Mouse (Mus musculus): Measurements from ENCODE around the gene Asic3. TPM values are rescaled to one million over a fixed set of nuclear protein-coding genes. Genes with fewer than 3 reads are reported as not detected.
A peak's percentile ranks its signal among the peaks of the same experiment; 100 is the strongest.

Gene Asic3
- polyA plus RNA-seq, 1 experiment from 2014 or later: 0.58 TPM

- H3K9ac ChIP-seq (replicated peaks; ENCODE audit: low read depth, low read length): peak within 1 kb of the TSS; percentile 80
- H3K4me2 ChIP-seq (ENCODE audit: low read depth, low read length): peak within 1 kb of the TSS; percentile 83
- peak within 1 kb of the TSS; percentile 86 for H3K27ac ChIP-seq (ENCODE audit: low read depth, low read length)
- H3K4me1 ChIP-seq (ENCODE audit: control insufficient read depth, insufficient read depth, low read length): peaks cover 26% of the 10 kb centered on the region; the same call in 1 of the 2 replicates
- peak within 1 kb of the TSS; percentile 52 for H3K4me3 ChIP-seq (ENCODE audit: low read depth, low read length)
- WGBS: under 1% methylated on average over 46 of the region's 46 CpGs
- ATAC-seq (ENCODE audit: low read depth): peak; percentile 97
- peaks cover 7% of the 10 kb centered on the region; the same call in 1 of the 2 replicates for H3K36me3 ChIP-seq (ENCODE audit: control insufficient read depth, insufficient read depth, low read length)
- H3K9me3 ChIP-seq (ENCODE audit: control insufficient read depth, low read length): no peaks in the 10 kb centered on the region
- no peaks in the 10 kb centered on the region for H3K27me3 ChIP-seq (ENCODE audit: control insufficient read depth, insufficient read depth, low read length)
These were observed 10.2 kb downstream of the Asic3 start, which contains the start of the genes Cdk5 and Slc4a2 for GRCm38 (mm10) chr5:24423129-24424003. Cdk5 (minus strand) TSS chr5:24423530. Slc4a2 (plus strand) TSS chr5:24423837.

- H3K9me3 ChIP-seq (ENCODE audit: control insufficient read depth, low read length): no peaks in the 10 kb centered on the region
- H3K4me1 ChIP-seq (ENCODE audit: control insufficient read depth, insufficient read depth, low read length): peaks cover 26% of the 10 kb centered on the region; the same call in 1 of the 2 replicates
- no peaks in the 10 kb centered on the region for H3K27me3 ChIP-seq (ENCODE audit: control insufficient read depth, insufficient read depth, low read length)
- peak overlapping the region; percentile 52 for H3K4me3 ChIP-seq (ENCODE audit: low read depth, low read length)
- H3K9ac ChIP-seq (replicated peaks; ENCODE audit: low read depth, low read length): peak overlapping the region; percentile 56
- H3K27ac ChIP-seq (ENCODE audit: low read depth, low read length): peak overlapping the region; percentile 86
- peak overlapping the region; percentile 83 for H3K4me2 ChIP-seq (ENCODE audit: low read depth, low read length)
- H3K36me3 ChIP-seq (ENCODE audit: control insufficient read depth, insufficient read depth, low read length): peaks cover under 1% of the 10 kb centered on the region; the same call in 1 of the 2 replicates
- 13% methylated on average over 21 of the region's 21 CpGs for WGBS
- no peak; the same call in 1 of the 2 replicates for ATAC-seq (ENCODE audit: low read depth)
These were observed 11.0 kb downstream of the Asic3 start for GRCm38 (mm10) chr5:24424004-24424781.

GRCm38 (mm10) chr5:24424861-24425411, 11.7 kb downstream of the Asic3 start:
- under 1% methylated on average over 46 of the region's 60 CpGs for WGBS
- Histone ChIP-seq H3K27me3 (ENCODE audit: control insufficient read depth, insufficient read depth, low read length) (no peaks in the 10 kb centered on the region), H3K4me2 (ENCODE audit: low read depth, low read length) (peak overlapping the region; percentile 83), H3K27ac (ENCODE audit: low read depth, low read length) (peak overlapping the region; percentile 64), H3K9me3 (ENCODE audit: control insufficient read depth, low read length) (no peaks in the 10 kb centered on the region), H3K9ac (replicated peaks; ENCODE audit: low read depth, low read length) (peak overlapping the region; percentile 39), H3K4me1 (ENCODE audit: control insufficient read depth, insufficient read depth, low read length) (peaks cover 26% of the 10 kb centered on the region; the same call in 1 of the 2 replicates), H3K4me3 (ENCODE audit: low read depth, low read length) (peak overlapping the region; percentile 52), H3K36me3 (ENCODE audit: control insufficient read depth, insufficient read depth, low read length) (no peaks in the 10 kb centered on the region; the same call in 1 of the 2 replicates)
- ATAC-seq (ENCODE audit: low read depth): no peak

DNA sequence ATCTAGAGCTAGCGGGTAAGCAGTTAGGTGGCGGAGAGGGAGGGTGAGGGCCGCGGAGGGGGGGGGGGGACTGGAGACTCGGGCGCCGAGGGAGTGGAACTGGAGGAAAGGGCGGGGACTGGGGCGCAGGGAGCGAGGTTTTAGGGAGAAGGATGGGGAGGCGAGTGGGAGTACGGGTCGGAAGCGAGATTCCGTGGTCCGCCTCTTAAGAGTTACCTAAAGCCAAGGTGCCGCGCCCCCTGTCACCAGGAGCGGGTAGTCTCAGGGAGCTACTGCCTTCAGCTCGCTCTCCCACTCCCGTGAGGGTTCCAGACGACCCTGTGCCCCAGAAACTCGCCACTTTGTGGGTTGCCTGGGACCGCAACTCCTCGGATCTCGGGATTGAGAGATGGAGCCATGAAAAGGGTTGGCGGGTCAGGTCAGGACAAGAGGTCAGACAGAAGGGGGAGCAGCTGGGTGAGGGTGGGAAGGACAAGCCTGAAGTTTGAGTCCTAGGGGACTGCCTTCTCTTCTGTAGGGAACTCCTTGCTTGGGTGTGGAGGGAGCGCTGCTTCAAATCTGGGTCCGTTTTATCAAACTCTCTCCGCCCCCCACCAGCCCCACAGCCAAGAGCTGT, 12.3 kb downstream of the Asic3 start:
- Histone ChIP-seq H3K9me3 (ENCODE audit: control insufficient read depth, low read length) (no peaks in the 10 kb centered on the region), H3K27ac (ENCODE audit: low read depth, low read length) (no peak overlapping the region), H3K27me3 (ENCODE audit: control insufficient read depth, insufficient read depth, low read length) (no peaks in the 10 kb centered on the region), H3K4me1 (ENCODE audit: control insufficient read depth, insufficient read depth, low read length) (peaks cover 26% of the 10 kb centered on the region; the same call in 1 of the 2 replicates), H3K36me3 (ENCODE audit: control insufficient read depth, insufficient read depth, low read length) (peaks cover 2% of the 10 kb centered on the region; the same call in 1 of the 2 replicates), H3K4me2 (ENCODE audit: low read depth, low read length) (peak overlapping the region; percentile 83), H3K9ac (replicated peaks; ENCODE audit: low read depth, low read length) (peak overlapping the region; percentile 39), H3K4me3 (ENCODE audit: low read depth, low read length) (peak overlapping the region; percentile 52)
- ATAC-seq (ENCODE audit: low read depth): no peak
- WGBS: under 1% methylated on average over 26 of the region's 30 CpGs

DNA sequence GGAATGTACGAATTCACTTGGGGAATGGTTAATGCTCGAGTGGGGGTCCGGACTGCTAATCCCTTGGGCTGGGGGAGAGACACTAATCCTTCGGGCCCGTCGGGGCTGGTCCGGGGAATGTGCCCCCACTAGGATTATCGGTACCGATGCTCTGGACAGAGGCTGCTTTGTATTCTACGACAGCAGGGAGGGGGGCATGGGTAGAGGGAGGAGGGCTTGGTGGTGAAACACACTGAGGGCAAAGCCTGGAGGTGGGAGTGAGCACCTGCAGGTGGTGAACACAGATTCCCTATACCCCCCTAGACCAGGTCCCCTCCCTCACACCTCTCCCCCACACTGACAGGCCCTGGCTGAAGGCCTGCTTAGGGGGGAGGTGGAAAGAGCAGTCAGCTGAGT, 12.8 kb downstream of the Asic3 start:
- Histone ChIP-seq H3K4me3 (ENCODE audit: low read depth, low read length) (peak overlapping the region; percentile 52; the same call in 1 of the 2 replicates), H3K27ac (ENCODE audit: low read depth, low read length) (no peak overlapping the region), H3K9me3 (ENCODE audit: control insufficient read depth, low read length) (no peaks in the 10 kb centered on the region), H3K4me1 (ENCODE audit: control insufficient read depth, insufficient read depth, low read length) (peaks cover 26% of the 10 kb centered on the region; the same call in 1 of the 2 replicates), H3K4me2 (ENCODE audit: low read depth, low read length) (peak overlapping the region; percentile 83), H3K36me3 (ENCODE audit: control insufficient read depth, insufficient read depth, low read length) (peaks cover 7% of the 10 kb centered on the region; the same call in 1 of the 2 replicates), H3K9ac (replicated peaks; ENCODE audit: low read depth, low read length) (peak overlapping the region; percentile 39; the same call in 1 of the 2 replicates), H3K27me3 (ENCODE audit: control insufficient read depth, insufficient read depth, low read length) (no peaks in the 10 kb centered on the region)
- 1% methylated on average over 10 of the region's 10 CpGs for WGBS
- no peak for ATAC-seq (ENCODE audit: low read depth)

DNA sequence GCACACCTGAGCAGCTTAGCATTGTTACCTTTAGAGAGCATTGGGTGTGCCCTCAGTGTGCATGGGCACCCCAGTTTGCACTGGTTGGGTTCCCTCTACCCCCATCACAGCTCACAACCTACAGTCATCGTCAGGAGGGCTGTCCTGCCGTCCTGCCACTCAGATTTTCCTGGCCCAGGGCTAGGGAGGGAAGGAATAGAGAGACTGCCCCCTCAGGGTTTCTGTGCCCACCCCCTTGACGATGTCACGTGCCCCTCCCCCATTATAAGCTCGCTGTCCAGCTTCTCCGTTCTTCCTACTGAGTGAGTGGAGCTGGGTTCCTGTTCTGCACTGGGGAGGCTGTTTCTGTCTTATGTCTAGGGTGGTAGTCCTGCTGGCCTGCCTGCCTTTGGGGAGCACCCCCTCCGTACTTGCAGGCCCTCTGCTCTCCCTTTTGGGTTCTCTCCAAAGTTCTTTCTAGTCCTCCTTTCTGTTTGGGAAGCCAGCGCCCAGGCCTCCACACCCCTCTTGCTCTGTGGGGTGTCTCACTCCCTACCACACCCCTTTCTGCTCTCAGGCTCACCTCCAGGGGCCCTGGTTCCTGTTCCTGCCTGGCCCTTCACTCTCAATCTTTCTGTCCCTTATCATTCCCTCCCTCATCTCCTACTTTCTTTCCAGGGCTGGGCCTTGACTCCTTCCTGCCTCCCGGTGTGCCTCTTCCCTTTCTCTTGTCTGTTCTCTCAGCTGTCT, 13.5 kb downstream of the Asic3 start:
- Histone ChIP-seq H3K27ac (ENCODE audit: low read depth, low read length) (no peak overlapping the region), H3K4me1 (ENCODE audit: control insufficient read depth, insufficient read depth, low read length) (peaks cover 26% of the 10 kb centered on the region; the same call in 1 of the 2 replicates), H3K4me2 (ENCODE audit: low read depth, low read length) (peak overlapping the region; percentile 83; the same call in 1 of the 2 replicates), H3K27me3 (ENCODE audit: control insufficient read depth, insufficient read depth, low read length) (no peaks in the 10 kb centered on the region), H3K9me3 (ENCODE audit: control insufficient read depth, low read length) (no peaks in the 10 kb centered on the region), H3K4me3 (ENCODE audit: low read depth, low read length) (no peak overlapping the region), H3K9ac (replicated peaks; ENCODE audit: low read depth, low read length) (no peak overlapping the region), H3K36me3 (ENCODE audit: control insufficient read depth, insufficient read depth, low read length) (peaks cover 12% of the 10 kb centered on the region; the same call in 1 of the 2 replicates)
- 8% methylated on average over 9 of the region's 9 CpGs for WGBS
- no peak for ATAC-seq (ENCODE audit: low read depth)

DNA sequence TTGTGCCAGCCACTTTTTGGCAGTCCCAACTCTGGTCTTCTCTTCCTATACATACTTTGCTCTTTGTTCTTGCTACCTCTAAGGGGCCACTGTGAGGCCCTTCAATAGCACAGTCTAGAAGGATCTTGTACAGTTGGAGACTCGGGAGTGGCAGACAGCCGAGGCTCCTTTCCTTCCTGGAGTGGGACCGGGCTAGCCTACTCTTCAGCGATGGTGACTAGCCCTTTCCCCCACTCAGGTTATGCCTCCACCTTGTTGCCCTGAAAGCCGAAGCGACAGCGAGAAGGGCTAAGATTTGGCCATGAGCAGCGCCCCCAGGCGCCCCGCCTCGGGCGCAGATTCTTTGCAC, 14.1 kb downstream of the Asic3 start:
- Histone ChIP-seq H3K9ac (replicated peaks; ENCODE audit: low read depth, low read length) (no peak overlapping the region), H3K27ac (ENCODE audit: low read depth, low read length) (no peak overlapping the region), H3K36me3 (ENCODE audit: control insufficient read depth, insufficient read depth, low read length) (peaks cover 15% of the 10 kb centered on the region; the same call in 1 of the 2 replicates), H3K4me2 (ENCODE audit: low read depth, low read length) (no peak overlapping the region), H3K4me3 (ENCODE audit: low read depth, low read length) (no peak overlapping the region), H3K9me3 (ENCODE audit: control insufficient read depth, low read length) (no peaks in the 10 kb centered on the region), H3K4me1 (ENCODE audit: control insufficient read depth, insufficient read depth, low read length) (peaks cover 26% of the 10 kb centered on the region; the same call in 1 of the 2 replicates), H3K27me3 (ENCODE audit: control insufficient read depth, insufficient read depth, low read length) (no peaks in the 10 kb centered on the region)
- ATAC-seq (ENCODE audit: low read depth): no peak
- 17% methylated on average over 12 of the region's 12 CpGs for WGBS

DNA sequence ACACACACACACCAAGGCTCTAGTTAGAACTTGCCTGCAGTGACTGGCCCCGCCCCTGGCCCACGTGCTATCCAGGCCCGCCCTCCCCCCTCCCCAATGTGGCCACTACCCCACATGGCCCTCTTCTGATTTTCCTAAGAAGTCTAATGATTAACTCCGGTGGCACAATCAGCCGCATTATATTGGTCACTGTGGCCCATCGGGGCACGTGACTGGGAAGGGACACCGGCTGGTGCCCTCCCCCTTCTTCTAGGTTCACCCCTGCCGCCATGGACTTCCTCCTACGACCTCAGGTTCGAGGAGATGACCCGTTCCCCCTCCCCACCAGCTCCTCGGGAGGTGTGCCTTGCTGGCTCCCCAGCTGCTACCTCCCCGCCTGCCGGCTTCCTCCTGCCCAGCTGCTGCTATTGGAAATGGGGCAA, 14.8 kb downstream of the Asic3 start:
- no peaks in the 10 kb centered on the region for H3K27me3 ChIP-seq (ENCODE audit: control insufficient read depth, insufficient read depth, low read length)
- 8% methylated on average over 15 of the region's 15 CpGs for WGBS
- peaks cover 18% of the 10 kb centered on the region; the same call in 1 of the 2 replicates for H3K36me3 ChIP-seq (ENCODE audit: control insufficient read depth, insufficient read depth, low read length)
- H3K27ac ChIP-seq (ENCODE audit: low read depth, low read length): no peak overlapping the region
- no peak overlapping the region for H3K9ac ChIP-seq (replicated peaks; ENCODE audit: low read depth, low read length)
- no peak overlapping the region for H3K4me2 ChIP-seq (ENCODE audit: low read depth, low read length)
- ATAC-seq (ENCODE audit: low read depth): no peak
- H3K9me3 ChIP-seq (ENCODE audit: control insufficient read depth, low read length): no peaks in the 10 kb centered on the region
- H3K4me3 ChIP-seq (ENCODE audit: low read depth, low read length): no peak overlapping the region
- peaks cover 20% of the 10 kb centered on the region; the same call in 1 of the 2 replicates for H3K4me1 ChIP-seq (ENCODE audit: control insufficient read depth, insufficient read depth, low read length)
